Mouse (Mus musculus) kidney, adult 2 months (tissue): Measurements from ENCODE around the gene Rnf214.

Source experiments
- CTCF ChIP-seq: fragments of 200-500 bp; conservative IDR thresholded peaks from 2 replicates; pipeline ENCODE4 v1.5.1; 2011; ENCODE audit warnings: low read depth, mild to moderate bottlenecking, control low read depth, low read length, moderate library complexity, mixed read lengths; ENCODE audit not compliant: insufficient read depth, insufficient read length
- POLR2A ChIP-seq: fragments of 200-500 bp; IDR thresholded peaks from one replicate; pipeline ENCODE4 v1.6.1; 2011; ENCODE audit warnings: low read depth, low read length, control low read depth

GRCm38 (mm10) chr9:45939794-45940193 is 33.1 kb upstream of the Rnf214 start:
- TF ChIP-seq POLR2A (no peak), CTCF (no peak)
